Mouse (Mus musculus): Measurements from ENCODE around the gene Dgcr6.
A peak's percentile ranks its signal among the peaks of the same experiment; 100 is the strongest.
"Not testable (repeated sequence)": the region's sequence is repeated elsewhere in the genome, so short reads cannot be mapped to it uniquely, and the experiment has no call there.

Dgcr6 gene

GRCm38 (mm10) chr16:18052731-18053202 lies at the start of gene Dgcr6:
Gene Dgcr6, plus strand, starts transcription at chr16:18052860.
- DNase-seq: peak; percentile 92 to 95

GRCm38 (mm10) chr16:18004589-18004988 lies 48.1 kb upstream of the Dgcr6 start:
- DNase-seq: no peak

DNA sequence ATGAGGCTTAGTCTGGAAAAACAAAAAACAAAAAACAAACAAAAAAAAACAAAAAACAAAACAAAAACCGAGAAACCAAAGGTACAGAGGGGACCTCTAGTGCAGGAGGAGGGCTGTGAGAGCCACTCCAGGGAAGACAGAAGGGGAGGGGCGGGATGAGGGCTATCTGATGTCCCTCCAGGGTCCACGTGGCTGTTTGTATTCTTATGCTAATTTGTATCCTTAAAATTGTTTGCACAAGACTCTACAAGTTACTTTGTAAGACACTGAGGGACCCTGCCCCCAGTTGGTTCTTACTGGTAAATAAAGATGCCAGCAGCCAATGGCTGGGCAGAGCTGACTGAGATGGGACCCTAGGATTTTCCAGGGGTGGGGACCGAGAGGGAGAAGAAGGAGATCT lies 45.6 kb upstream of the Dgcr6 start:
- DNase-seq: no peak

DNA sequence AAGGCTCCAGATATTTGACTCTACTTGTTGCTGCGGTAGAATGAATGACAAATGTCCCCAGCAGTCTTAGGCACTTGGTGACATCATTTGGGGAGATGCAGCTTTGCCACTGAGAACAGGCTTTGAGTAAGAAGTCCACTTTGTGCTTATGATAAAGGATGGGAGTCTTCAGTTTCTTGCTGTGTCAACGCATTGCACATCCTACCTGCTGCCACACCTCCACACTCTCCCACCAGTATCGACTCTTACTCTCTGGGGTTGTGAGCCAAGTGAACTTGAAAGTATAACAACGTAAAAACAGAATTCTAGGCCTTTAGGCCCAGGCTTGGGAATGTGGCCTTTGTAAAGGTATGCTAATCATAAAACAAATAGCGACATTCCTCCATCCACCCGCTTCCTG lies 41.6 kb upstream of the Dgcr6 start:
- no peak for DNase-seq

DNA sequence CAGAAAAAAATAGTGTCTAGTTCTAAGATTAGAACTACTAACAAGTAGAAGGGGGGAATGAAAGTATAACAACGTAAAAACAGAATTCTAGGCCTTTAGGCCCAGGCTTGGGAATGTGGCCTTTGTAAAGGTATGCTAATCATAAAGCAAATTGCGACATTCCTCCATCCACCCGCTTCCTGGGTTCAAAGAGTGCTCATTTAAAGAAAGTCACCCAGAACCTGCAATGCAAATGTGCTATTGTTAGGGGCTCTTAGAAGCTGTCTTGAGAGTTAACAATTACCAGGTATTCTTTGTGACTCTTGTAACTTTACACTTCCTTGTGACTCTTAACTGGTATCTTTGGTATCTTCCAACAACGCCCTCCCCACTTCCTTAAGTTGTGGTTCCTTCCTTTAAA lies 36.2 kb upstream of the Dgcr6 start:
- not testable (repeated sequence) for DNase-seq

GRCm38 (mm10) chr16:18022780-18023557 lies 29.7 kb upstream of the Dgcr6 start:
- DNase-seq: no peak

DNA sequence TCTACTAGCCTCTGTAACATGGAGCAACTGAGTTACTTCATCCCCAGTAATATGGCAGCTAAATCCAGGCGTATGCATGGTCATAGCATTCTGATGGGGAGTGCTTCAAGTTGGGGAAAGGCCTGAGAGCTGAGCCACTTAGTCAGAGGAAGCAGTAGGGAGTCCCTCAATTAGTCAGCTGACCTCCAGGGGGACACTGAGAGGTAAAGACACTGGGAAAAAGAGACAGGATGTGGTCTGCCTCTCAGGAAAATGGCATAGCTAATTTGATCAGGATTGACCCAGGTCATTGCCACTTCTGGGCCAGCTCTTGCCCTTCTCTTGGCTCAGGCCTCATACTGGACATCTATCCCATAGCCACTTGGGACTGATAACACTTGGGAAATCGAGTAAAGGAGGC lies 25.3 kb upstream of the Dgcr6 start:
- DNase-seq: no peak

GRCm38 (mm10) chr16:18031752-18032151 lies 20.9 kb upstream of the Dgcr6 start:
- peak in 1 of 2 experiments; percentile 37 for DNase-seq

DNA sequence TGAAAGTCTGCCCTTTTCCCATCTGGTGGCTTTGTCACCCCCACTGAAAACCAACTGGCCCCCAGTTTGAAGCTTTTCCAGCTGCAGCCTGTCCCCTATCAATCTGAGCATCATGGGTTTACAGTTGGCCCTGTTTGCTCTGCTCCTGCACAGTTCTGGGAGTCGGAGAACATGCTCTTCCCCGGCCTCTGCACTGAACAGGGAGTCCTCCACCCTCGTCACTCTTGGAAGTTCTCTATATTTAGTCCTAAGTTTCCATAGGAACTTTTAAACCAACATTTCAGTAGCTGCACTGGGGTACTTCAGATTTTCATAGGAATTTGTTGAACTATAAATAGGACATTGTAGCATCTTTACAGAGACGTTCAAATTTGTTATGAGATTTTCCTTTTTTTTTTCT lies 19.4 kb upstream of the Dgcr6 start:
- no peak for DNase-seq

GRCm38 (mm10) chr16:18034286-18034685 lies 18.4 kb upstream of the Dgcr6 start:
- no peak for DNase-seq

DNA sequence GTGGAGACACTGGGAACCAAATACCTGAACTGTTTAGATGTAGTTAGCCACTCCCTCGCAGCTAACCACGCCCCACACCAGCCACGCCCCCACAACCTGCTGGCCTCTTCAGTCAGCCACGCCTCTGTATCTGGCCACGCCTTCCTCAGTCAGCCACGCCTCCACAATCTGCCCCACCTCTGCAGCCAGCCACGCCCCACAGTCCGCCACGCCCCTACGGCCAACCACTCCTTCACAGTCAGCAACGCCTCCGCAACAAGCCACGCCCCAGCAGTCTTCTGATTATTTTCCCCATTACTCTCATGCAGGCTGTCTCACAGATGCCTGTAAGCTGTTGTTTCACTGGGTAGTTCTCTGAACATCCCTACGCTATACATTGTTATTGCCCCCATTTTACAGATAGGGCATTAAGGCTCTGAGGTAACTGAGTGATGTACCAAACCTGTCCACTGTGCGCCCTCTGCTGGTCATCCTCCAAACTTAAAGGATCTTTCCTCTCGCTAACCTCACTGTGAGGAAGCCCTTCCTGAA lies 16.2 kb upstream of the Dgcr6 start:
- DNase-seq: peak; percentile 50 to 80

- no peak for DNase-seq
Measured at GRCm38 (mm10) chr16:18037025-18037424, 15.6 kb upstream of the Dgcr6 start.

DNA sequence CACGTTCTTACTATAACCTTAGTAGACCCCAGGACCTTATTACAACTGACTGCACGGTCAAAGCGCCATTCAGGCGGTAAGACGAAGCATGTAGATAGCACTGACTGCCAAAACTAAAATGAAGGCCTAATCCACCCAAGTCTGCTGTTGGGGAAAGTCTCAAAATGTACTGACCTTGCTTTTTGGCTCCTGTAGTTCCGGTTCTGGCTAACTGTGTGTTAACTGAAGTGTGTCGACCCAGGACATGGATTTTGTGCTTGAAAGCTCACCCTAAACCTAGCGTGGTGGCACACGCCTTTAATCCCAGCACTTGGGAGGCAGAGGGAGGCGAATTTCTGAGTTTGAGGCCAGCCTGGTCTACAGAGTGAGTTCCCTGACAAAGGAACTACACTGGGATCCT lies 7.7 kb upstream of the Dgcr6 start:
- no peak for DNase-seq

DNA sequence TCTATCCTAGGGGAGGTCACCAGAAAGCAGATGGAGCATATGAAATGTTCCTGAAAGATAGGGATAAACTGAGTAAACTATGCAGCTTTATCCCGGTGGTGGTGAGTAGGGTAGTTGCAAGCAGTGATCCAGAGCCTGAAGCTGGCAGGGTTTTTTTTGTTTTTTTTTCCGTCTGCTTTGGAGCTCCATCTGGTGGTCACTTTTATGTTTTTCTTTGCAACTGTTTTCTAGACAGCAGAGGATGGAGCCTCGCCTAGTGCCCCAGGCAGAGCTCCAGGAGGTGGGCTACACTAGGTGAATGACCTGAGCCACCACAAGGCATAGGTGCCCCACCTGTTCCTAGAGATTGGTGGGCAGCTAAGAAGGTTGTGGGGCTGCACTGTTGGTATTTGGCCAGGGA lies 5.0 kb upstream of the Dgcr6 start:
- DNase-seq: peak; percentile 43 to 64

GRCm38 (mm10) chr16:18048071-18048470 lies 4.6 kb upstream of the Dgcr6 start:
- DNase-seq: no peak

DNA sequence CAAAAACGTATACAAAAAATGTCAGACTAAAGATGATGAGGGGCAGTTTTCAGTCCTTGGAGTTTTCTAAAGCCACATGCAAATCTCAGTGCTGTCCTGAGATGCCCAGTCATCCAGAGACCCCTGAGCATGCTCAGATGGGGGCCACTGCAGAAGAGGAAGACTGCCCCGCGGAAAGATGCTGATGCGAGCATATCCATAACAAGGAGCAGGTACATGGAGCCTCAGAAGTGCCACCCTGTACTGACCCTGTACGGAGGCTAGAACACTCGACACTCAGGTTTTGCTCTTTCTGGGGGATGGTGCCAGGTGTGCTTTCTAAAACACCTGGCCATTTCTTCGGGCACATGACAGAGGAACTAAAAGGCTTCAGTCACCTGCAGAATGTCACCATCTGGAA lies 338 bp upstream of the Dgcr6 start:
- DNase-seq: no peak

DNA sequence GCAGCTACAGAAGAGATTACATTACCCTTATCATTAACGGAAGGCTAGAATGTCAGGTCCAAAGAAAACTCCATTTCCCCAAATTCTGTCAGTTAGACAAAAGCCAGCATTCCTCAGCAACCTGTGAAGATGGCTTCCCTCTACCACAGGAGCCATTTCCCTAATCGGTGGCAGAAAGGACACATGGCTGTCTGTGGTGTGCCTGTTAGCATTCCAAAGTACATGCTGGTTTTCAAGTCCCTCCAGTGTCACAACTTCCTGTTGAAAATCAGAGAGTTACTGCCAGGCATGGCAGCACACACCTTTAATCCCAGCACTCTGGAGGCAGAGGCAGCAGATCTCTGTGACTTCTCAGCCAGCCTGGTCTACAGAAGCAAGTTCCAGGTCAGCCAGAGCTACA lies 3.6 kb downstream of the Dgcr6 start:
- no peak for DNase-seq

DNA sequence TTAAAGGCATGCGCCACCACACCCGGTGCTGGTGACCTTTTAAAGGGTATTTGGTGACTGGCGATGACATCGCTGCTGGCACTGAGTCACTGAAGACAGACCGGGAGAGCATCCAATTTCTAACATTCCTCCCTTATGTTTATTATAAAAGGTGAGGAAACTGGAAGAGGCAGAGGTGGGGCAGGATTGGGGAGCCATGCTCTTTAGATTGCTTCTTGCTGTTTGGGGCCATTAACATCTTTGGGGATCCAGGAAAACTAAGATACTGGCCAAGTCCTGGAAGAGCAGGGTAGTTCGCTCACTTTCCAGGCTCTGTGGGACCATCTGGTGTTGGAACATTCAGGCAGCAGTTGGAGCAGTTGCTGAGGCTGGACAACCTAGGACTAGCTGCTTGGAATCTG lies 5.7 kb downstream of the Dgcr6 start:
- DNase-seq: peak; percentile 70 to 71

DNA sequence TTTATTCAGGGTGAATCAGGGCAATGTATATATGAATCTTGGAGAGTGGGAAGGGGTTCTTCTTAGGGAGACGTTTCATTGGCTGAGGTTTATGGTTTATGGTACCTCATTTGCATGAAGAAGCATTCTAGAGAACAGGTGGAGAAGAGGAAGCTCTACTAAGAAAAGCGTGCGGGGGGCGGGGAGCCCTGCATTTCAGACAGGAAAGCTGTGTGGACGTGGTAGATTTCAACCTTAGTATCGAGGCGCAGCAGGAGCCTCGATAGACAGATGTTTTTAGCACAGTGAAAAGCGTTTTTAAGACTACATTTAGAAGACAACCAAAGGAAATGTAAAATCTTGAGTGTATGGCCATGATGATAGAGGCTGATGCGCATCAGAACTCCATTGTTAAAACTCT lies 6.6 kb downstream of the Dgcr6 start:
- no peak for DNase-seq

DNA sequence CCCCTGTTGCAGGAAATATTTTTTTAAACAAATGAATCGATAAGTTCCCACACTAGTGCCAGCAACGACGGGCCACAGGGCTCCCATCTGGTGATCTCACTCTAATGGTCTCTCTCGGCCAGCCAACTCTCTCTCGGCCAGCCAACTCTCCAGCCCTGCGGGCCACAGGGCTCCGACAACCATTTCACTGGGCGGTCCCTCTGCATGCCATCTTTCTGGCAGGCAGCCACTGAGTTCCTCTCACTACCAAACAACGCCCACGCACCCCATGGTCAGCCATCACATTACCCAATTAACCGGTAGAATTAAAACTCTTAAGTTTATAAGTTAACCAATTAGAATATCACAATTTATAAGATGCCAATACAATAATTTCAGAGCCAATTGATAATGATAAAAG lies 8.5 kb downstream of the Dgcr6 start:
- peak; percentile 67 to 78 for DNase-seq

- DNase-seq: peak; percentile 96 to 98
Measured at GRCm38 (mm10) chr16:18066060-18067009, 13.7 kb downstream of the Dgcr6 start.

DNA sequence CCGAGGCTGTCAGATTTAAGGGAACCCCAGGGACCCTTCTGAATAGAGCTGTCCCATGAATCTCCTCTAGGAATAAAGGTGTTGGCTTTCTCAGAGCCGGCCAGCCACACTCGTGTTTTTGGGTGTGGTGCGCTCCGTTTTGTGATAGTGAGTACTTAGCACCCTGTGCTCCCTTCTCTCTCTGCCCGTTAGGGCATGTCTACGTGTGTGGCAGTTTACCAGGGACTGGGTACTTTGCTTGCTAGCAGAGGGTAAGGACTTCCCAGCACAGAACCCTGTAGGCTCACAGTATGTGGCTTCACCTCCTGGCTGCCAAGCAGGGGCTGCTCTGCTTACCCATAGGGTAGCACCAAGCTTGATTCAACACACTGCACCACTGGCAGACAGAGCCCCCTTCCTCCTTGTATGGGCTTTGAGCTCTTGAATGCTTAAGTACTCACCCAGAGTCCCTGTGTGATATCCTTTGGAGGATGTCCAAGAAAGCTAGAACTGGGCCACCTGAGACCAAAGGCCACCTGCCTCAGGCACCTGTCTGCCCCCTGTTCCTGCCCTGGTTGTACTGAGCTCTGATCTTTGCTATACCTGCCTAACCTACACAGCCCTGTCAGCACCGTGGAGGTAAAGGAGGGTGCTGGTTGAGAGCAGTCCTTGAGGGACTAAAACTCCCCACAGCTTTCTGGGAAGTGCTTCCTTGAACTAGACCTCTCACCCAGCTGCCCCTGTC lies 16.2 kb downstream of the Dgcr6 start:
- DNase-seq: no peak

DNA sequence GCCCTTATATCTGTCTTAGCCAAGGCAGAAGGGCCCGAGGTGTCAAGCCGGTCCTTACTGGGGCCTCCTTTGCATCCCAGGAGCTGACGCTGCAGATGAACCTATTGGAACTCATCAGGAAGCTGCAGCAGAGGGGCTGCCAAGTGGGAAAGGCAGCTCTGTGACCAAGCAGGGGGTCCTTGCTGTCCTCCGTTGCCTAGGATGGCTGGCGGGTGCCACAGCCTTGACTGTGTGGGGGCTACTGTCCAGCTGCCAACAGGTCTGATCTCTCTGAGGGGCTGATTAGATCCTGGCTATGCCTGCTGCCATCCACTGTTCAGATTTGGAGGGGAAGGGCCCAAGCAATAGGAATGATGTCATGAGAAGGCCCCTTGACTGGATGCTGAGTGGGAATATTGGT lies 18.1 kb downstream of the Dgcr6 start:
- no peak for DNase-seq
